Mouse (Mus musculus): Measurements from ENCODE around the gene Ltf. TPM values are rescaled to one million over a fixed set of nuclear protein-coding genes. Genes with fewer than 3 reads are reported as not detected.

Gene Ltf
- polyA plus RNA-seq, 1 experiment from 2014 or later = 3.2 TPM

DNA sequence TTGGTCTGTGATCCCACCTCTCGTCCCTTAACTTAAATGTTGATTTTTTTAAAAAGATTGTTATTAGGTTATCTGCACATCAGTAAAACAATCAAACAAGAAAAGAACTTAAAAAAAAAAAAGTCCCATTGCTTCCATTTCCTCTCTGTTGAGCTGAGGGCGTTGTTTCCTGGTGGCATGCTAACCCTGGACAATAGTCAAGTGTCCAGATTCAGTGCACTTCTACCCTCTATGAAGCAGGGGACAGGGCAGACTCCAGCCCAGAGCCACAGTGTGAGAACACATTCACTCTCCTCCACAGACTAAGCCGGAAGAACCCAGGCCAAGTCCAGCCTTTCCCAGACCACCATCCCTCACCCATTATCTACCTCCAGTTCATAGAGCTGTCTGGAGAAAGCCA, 29.4 kb downstream of the Ltf start:
- H3K36me3 ChIP-seq (ENCODE audit: control insufficient read depth, insufficient read depth, low read length) = no peaks in the 10 kb centered on the region
- H3K9me3 ChIP-seq (ENCODE audit: control insufficient read depth, low read length) = no peaks in the 10 kb centered on the region
- H3K27me3 ChIP-seq (ENCODE audit: control insufficient read depth, insufficient read depth, low read depth, low read length) = no peaks in the 10 kb centered on the region
- H3K4me3 ChIP-seq (ENCODE audit: low read length) = no peak overlapping the region
- 70% methylated on average over 3 of the region's 3 CpGs for WGBS
- ATAC-seq (ENCODE audit: low read depth) = no peak
- no peak overlapping the region for H3K4me2 ChIP-seq (ENCODE audit: low read depth, low read length)
- H3K4me1 ChIP-seq (replicated peaks; ENCODE audit: control insufficient read depth, insufficient read depth, low read length) = no peaks in the 10 kb centered on the region
- no peak overlapping the region for H3K27ac ChIP-seq (ENCODE audit: low read length)
- H3K9ac ChIP-seq (ENCODE audit: low read length) = no peak overlapping the region

GRCm38 (mm10) chr9:111054923-111055322, 35.9 kb downstream of the Ltf start:
- H3K9ac ChIP-seq (ENCODE audit: low read length) = no peak overlapping the region
- no peak overlapping the region for H3K4me3 ChIP-seq (ENCODE audit: low read length)
- H3K4me1 ChIP-seq (replicated peaks; ENCODE audit: control insufficient read depth, insufficient read depth, low read length) = peaks cover 10% of the 10 kb centered on the region
- WGBS = 60% methylated on average over 9 of the region's 9 CpGs
- ATAC-seq (ENCODE audit: low read depth) = no peak
- H3K9me3 ChIP-seq (ENCODE audit: control insufficient read depth, low read length) = no peaks in the 10 kb centered on the region
- no peak overlapping the region for H3K27ac ChIP-seq (ENCODE audit: low read length)
- H3K36me3 ChIP-seq (ENCODE audit: control insufficient read depth, insufficient read depth, low read length) = no peaks in the 10 kb centered on the region
- no peak overlapping the region for H3K4me2 ChIP-seq (ENCODE audit: low read depth, low read length)
- H3K27me3 ChIP-seq (ENCODE audit: control insufficient read depth, insufficient read depth, low read depth, low read length) = no peaks in the 10 kb centered on the region

- 0 out of 2 replicates have a peak, but pooled peaks have one; percentile 22 for ATAC-seq (ENCODE audit: low read depth)
- Histone ChIP-seq H3K9me3 (ENCODE audit: control insufficient read depth, low read length) (no peaks in the 10 kb centered on the region), H3K4me1 (replicated peaks; ENCODE audit: control insufficient read depth, insufficient read depth, low read length) (peaks cover 10% of the 10 kb centered on the region), H3K27me3 (ENCODE audit: control insufficient read depth, insufficient read depth, low read depth, low read length) (no peaks in the 10 kb centered on the region), H3K36me3 (ENCODE audit: control insufficient read depth, insufficient read depth, low read length) (no peaks in the 10 kb centered on the region), H3K27ac (ENCODE audit: low read length) (no peak overlapping the region), H3K9ac (ENCODE audit: low read length) (peak overlapping the region; percentile 57), H3K4me3 (ENCODE audit: low read length) (peak overlapping the region; percentile 49), H3K4me2 (ENCODE audit: low read depth, low read length) (peak overlapping the region; percentile 66)
- WGBS = 39% methylated on average over 29 of the region's 29 CpGs
Observed at GRCm38 (mm10) chr9:111055800-111056518, 36.9 kb downstream of the Ltf start.

DNA sequence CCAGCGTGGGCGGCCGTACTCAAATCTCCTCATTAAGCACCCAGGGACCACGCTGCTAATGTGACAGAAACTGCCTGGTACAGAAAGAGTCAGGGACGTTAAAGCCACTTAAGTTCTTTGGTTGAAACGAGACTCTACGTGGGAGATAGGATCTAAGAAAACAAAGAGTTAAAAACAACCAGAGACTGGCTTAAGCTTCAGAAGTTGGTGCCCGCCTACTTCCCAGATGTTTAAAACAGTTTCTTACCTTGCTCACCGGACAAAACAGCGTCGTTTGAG, 37.4 kb downstream of the Ltf start:
- H3K9ac ChIP-seq (ENCODE audit: low read length) = peak overlapping the region; percentile 57
- peaks cover 10% of the 10 kb centered on the region for H3K4me1 ChIP-seq (replicated peaks; ENCODE audit: control insufficient read depth, insufficient read depth, low read length)
- ATAC-seq (ENCODE audit: low read depth) = 0 out of 2 replicates have a peak, but pooled peaks have one; percentile 16
- H3K4me2 ChIP-seq (ENCODE audit: low read depth, low read length) = peak overlapping the region; percentile 66
- WGBS = 1% methylated on average over 11 of the region's 11 CpGs
- no peaks in the 10 kb centered on the region for H3K27me3 ChIP-seq (ENCODE audit: control insufficient read depth, insufficient read depth, low read depth, low read length)
- H3K9me3 ChIP-seq (ENCODE audit: control insufficient read depth, low read length) = no peaks in the 10 kb centered on the region
- H3K36me3 ChIP-seq (ENCODE audit: control insufficient read depth, insufficient read depth, low read length) = no peaks in the 10 kb centered on the region
- no peak overlapping the region for H3K27ac ChIP-seq (ENCODE audit: low read length)
- peak overlapping the region; percentile 49 for H3K4me3 ChIP-seq (ENCODE audit: low read length)

DNA sequence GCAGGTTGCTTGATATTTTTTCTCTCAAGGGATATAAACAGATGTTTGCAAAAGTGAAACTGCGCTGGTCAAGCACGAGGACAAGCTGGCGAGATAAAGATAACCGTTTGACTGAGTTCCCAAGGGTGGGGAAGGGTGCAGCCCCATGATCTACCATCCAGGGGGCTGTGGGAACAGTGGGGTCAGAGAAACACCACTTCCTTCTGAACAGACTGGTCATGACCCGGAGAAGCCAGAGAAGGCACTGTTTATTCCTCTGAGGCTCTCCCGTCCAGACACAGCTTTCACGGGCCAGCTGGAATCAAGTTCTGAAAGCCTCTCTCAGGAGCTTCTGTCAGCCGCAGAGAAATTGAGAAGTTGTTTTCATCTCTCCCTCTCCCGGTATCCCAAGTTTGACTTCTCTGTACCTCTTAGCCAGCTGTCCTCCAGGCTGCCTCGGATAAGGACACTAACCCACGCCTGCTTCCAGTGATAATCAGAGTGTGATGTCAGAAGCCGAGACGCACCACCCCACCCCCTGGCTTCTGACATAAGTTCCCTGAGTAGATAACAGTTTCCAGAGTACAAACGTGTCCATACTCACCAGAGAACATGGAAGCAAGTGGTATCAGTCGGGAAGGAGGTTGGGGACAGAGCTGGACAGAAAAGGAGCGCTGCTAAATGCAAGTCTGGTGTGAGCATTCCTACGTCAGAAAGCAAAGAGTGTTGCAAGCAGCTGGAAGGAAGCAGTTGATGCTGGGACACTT, 37.9 kb downstream of the Ltf start, which contains the start of gene Ccrl2:
Ccrl2 (minus strand) TSS at position 722 of the 746 bp plus-strand sequence.
- peak within 1 kb of the TSS; percentile 66 for H3K4me2 ChIP-seq (ENCODE audit: low read depth, low read length)
- H3K4me3 ChIP-seq (ENCODE audit: low read length) = peak within 1 kb of the TSS; percentile 49
- no peaks in the 10 kb centered on the region for H3K9me3 ChIP-seq (ENCODE audit: control insufficient read depth, low read length)
- no peaks in the 10 kb centered on the region for H3K36me3 ChIP-seq (ENCODE audit: control insufficient read depth, insufficient read depth, low read length)
- peak within 1 kb of the TSS; percentile 10; the same call in 1 of the 2 replicates for H3K27ac ChIP-seq (ENCODE audit: low read length)
- no peaks in the 10 kb centered on the region for H3K27me3 ChIP-seq (ENCODE audit: control insufficient read depth, insufficient read depth, low read depth, low read length)
- H3K4me1 ChIP-seq (replicated peaks; ENCODE audit: control insufficient read depth, insufficient read depth, low read length) = peaks cover 10% of the 10 kb centered on the region
- H3K9ac ChIP-seq (ENCODE audit: low read length) = peak within 1 kb of the TSS; percentile 57
- ATAC-seq (ENCODE audit: low read depth) = peak; percentile 69
- 3% methylated on average over 17 of the region's 17 CpGs for WGBS

GRCm38 (mm10) chr9:111057544-111058370, 38.7 kb downstream of the Ltf start:
- H3K4me3 ChIP-seq (ENCODE audit: low read length) = peak overlapping the region; percentile 49; the same call in 1 of the 2 replicates
- no peaks in the 10 kb centered on the region for H3K36me3 ChIP-seq (ENCODE audit: control insufficient read depth, insufficient read depth, low read length)
- H3K27me3 ChIP-seq (ENCODE audit: control insufficient read depth, insufficient read depth, low read depth, low read length) = no peaks in the 10 kb centered on the region
- peak overlapping the region; percentile 10; the same call in 1 of the 2 replicates for H3K27ac ChIP-seq (ENCODE audit: low read length)
- peak overlapping the region; percentile 66 for H3K4me2 ChIP-seq (ENCODE audit: low read depth, low read length)
- ATAC-seq (ENCODE audit: low read depth) = no peak
- peaks cover 10% of the 10 kb centered on the region for H3K4me1 ChIP-seq (replicated peaks; ENCODE audit: control insufficient read depth, insufficient read depth, low read length)
- 42% methylated on average over 14 of the region's 14 CpGs for WGBS
- no peaks in the 10 kb centered on the region for H3K9me3 ChIP-seq (ENCODE audit: control insufficient read depth, low read length)
- 0 out of 2 replicates have a peak overlapping the region, but pooled peaks have one; percentile 57 for H3K9ac ChIP-seq (ENCODE audit: low read length)

DNA sequence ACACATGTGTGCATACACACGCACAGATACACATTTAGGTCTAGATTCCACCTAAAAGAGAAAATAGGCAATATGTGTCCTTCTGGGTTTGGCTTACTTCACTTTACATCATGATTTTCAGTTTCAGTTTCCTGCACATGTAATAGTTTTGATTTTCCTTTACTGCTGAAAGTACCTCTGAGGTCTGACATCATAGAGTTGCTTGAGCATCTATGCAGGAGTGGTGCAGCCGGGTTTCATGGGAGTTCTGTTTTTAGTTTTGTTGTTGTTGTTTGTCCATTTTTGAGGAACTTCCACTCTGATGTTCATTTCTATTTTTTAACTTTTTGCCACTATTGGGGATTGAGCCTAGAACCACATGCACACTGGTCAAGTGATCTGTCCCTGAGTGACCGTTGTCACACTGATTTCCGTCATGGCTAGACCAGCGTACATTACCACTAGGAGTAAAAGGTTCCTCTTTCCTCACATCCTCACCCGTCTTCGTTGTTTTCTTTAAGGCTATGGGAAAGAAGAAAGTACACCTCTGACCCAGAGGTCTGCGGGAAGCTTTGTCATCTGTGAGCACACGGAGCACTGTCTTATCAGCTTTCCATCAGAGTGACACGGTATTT, 40.0 kb downstream of the Ltf start:
- H3K36me3 ChIP-seq (ENCODE audit: control insufficient read depth, insufficient read depth, low read length) = no peaks in the 10 kb centered on the region
- H3K27ac ChIP-seq (ENCODE audit: low read length) = no peak overlapping the region
- H3K27me3 ChIP-seq (ENCODE audit: control insufficient read depth, insufficient read depth, low read depth, low read length) = no peaks in the 10 kb centered on the region
- no peak for ATAC-seq (ENCODE audit: low read depth)
- no peak overlapping the region for H3K9ac ChIP-seq (ENCODE audit: low read length)
- no peaks in the 10 kb centered on the region for H3K9me3 ChIP-seq (ENCODE audit: control insufficient read depth, low read length)
- 53% methylated on average over 10 of the region's 10 CpGs for WGBS
- H3K4me3 ChIP-seq (ENCODE audit: low read length) = no peak overlapping the region
- peaks cover 10% of the 10 kb centered on the region for H3K4me1 ChIP-seq (replicated peaks; ENCODE audit: control insufficient read depth, insufficient read depth, low read length)
- H3K4me2 ChIP-seq (ENCODE audit: low read depth, low read length) = no peak overlapping the region

DNA sequence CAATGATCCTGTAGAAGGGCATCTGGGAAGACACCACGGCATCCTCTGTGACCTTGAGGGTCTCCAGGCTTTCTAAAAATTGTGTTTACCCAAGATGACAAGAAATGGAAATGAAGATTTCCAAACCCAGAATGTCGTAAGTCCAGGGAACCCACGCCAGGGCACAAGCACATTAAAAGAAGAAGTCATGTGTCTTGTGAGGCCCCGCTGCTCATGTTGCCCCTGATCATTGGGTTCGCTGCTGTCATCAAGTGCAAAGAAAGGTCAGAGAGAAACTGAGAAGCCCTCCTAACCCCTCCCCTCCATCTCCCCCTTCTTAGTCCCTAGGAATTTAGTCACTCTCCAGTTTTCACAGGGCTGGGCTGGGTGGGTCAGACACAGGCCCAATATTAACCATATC, 43.8 kb downstream of the Ltf start:
- Histone ChIP-seq H3K27me3 (ENCODE audit: control insufficient read depth, insufficient read depth, low read depth, low read length) (no peaks in the 10 kb centered on the region), H3K36me3 (ENCODE audit: control insufficient read depth, insufficient read depth, low read length) (no peaks in the 10 kb centered on the region), H3K9ac (ENCODE audit: low read length) (no peak overlapping the region), H3K27ac (ENCODE audit: low read length) (no peak overlapping the region), H3K4me1 (replicated peaks; ENCODE audit: control insufficient read depth, insufficient read depth, low read length) (no peaks in the 10 kb centered on the region), H3K4me3 (ENCODE audit: low read length) (no peak overlapping the region), H3K9me3 (ENCODE audit: control insufficient read depth, low read length) (no peaks in the 10 kb centered on the region), H3K4me2 (ENCODE audit: low read depth, low read length) (no peak overlapping the region)
- WGBS = 59% methylated on average over 5 of the region's 5 CpGs
- ATAC-seq (ENCODE audit: low read depth) = no peak
